Mouse (Mus musculus) left cerebral cortex, postnatal 25 days (tissue): Measurements from ENCODE around the gene Ccdc144b. TPM values are rescaled to one million over a fixed set of nuclear protein-coding genes. Genes with fewer than 3 reads are reported as not detected.

Experiments used
- DNase-seq, 2 experiments: peaks; one replicate each; pipeline ENCODE4 v3.0.0; 2022; ENCODE audit warnings: low spot score in 2 of 2, mixed read lengths in 1 of 2
- intact Hi-C: fragments of 180-260 bp; cut with DNase I; formaldehyde crosslinking; loops from one replicate; pipeline ENCODE4 v1.15.1; 2025
- total RNA-seq, 2 experiments: library from RNA; stranded (reverse); gene quantifications; 2 replicates each; pipeline ENCODE4 v1.2.3; 2021

Gene Ccdc144b
- total RNA-seq, 2 experiments from 2014 or later = not detected

GRCm38 (mm10) chr3:36044520-36044919, 8.8 kb downstream of the Ccdc144b start:
- intact Hi-C loops = no loop called here
- no peak for DNase-seq

- intact Hi-C loops = no loop called here
- no peak for DNase-seq
Observed at GRCm38 (mm10) chr3:36031740-36032510, 21.4 kb downstream of the Ccdc144b start.

- DNase-seq = no peak
- intact Hi-C loops = no loop called here
Observed at GRCm38 (mm10) chr3:36029993-36030392, 23.4 kb downstream of the Ccdc144b start.

GRCm38 (mm10) chr3:36025732-36026131, 27.6 kb downstream of the Ccdc144b start:
- intact Hi-C loops = no loop called here
- DNase-seq = no peak

- no peak for DNase-seq
- intact Hi-C loops = no loop called here
Observed at GRCm38 (mm10) chr3:36011239-36011638, 42.1 kb downstream of the Ccdc144b start.

GRCm38 (mm10) chr3:36008411-36009154, 44.8 kb downstream of the Ccdc144b start:
- intact Hi-C loops = no loop called here
- DNase-seq = no peak

GRCm38 (mm10) chr3:36004028-36004895, 49.1 kb downstream of the Ccdc144b start:
- intact Hi-C loops = loop anchor here (5.0 kb wide), 1 partner anchor 72 kb away; no protein-coding TSS in a partner anchor
- peak in 1 of 2 experiments; percentile 8 for DNase-seq

GRCm38 (mm10) chr3:36000275-36001239, 52.8 kb downstream of the Ccdc144b start, which contains the start of gene Mccc1:
TSS of gene Mccc1 (minus strand) at chr3:36000678.
- intact Hi-C loops = loop anchor here (1.0 to 5.0 kb wide), 2 partner anchors 65 to 68 kb away; partner anchors contain the start of gene Acad9
- DNase-seq = peak; percentile 97 to 98

GRCm38 (mm10) chr3:35994552-35995531, 58.5 kb downstream of the Ccdc144b start:
- no peak for DNase-seq

GRCm38 (mm10) chr3:35990715-35991114, 62.6 kb downstream of the Ccdc144b start:
- DNase-seq = no peak
- intact Hi-C loops = no loop called here

More at GRCm38 (mm10) chr3:35994552-35995531, 58.5 kb downstream of the Ccdc144b start:
- intact Hi-C loops = no loop called here

GRCm38 (mm10) chr3:35988031-35988430, 65.3 kb downstream of the Ccdc144b start:
- DNase-seq = no peak
- intact Hi-C loops = no loop called here

GRCm38 (mm10) chr3:35986266-35986665, 67.1 kb downstream of the Ccdc144b start:
- DNase-seq = no peak
- intact Hi-C loops = no loop called here

- intact Hi-C loops = loop anchor here (2.0 kb wide), 2 partner anchors 87 to 285 kb away; no protein-coding TSS in a partner anchor
- DNase-seq = peak in 1 of 2 experiments; percentile 36
Observed at GRCm38 (mm10) chr3:35973551-35973950, 79.8 kb downstream of the Ccdc144b start.

GRCm38 (mm10) chr3:35972985-35973384, 80.4 kb downstream of the Ccdc144b start:
- intact Hi-C loops = loop anchor here (2.0 kb wide), 2 partner anchors 88 to 284 kb away; no protein-coding TSS in a partner anchor
- peak in 1 of 2 experiments; percentile 37 for DNase-seq

- DNase-seq = peak in 1 of 2 experiments; percentile 33
- intact Hi-C loops = no loop called here
Observed at GRCm38 (mm10) chr3:35971149-35971548, 82.2 kb downstream of the Ccdc144b start.

- no peak for DNase-seq
- intact Hi-C loops = no loop called here
Observed at GRCm38 (mm10) chr3:35970441-35970840, 82.9 kb downstream of the Ccdc144b start.

- intact Hi-C loops = no loop called here
Observed at GRCm38 (mm10) chr3:35967366-35967921, 85.9 kb downstream of the Ccdc144b start.

More at GRCm38 (mm10) chr3:35967366-35967921, 85.9 kb downstream of the Ccdc144b start:
- DNase-seq = no peak
